Mouse (Mus musculus): ENCODE results near the gene Arhgef10l.

DNA sequence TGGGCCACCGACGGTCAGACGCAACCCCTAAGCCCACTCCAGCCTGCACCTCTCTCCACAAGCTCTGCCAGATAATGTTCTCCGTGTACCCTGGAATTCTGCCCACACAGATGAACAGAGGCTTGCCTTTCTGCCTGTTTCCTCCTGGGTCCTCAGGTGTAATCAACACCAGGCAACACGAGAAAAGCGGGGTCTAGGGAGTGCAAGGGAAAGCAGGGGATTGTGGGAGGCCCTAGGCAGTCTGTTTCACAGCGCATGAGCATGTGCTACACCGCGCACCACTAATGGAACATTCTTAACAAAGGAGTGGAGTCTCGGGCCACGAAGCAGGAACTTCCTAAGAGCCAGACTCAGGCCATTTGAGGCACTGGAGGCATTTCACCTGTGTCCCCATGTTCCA lies 182.7 kb downstream of the Arhgef10l start:
- TF ChIP-seq CTCF (IDR thresholded peaks at IDR 0.05; ENCODE audit: low read depth, low read length) (no peak), POLR2A (IDR thresholded peaks at IDR 0.05; ENCODE audit: extremely low read depth, insufficient read depth, low read length) (no peak)

All from liver, adult 2 months (tissue).